Mouse (Mus musculus) liver, embryonic 15.5 days (tissue): ENCODE results near the gene Krt20. TPM values are rescaled to one million over a fixed set of nuclear protein-coding genes. Genes with fewer than 3 reads are reported as not detected.

ENCODE experiments used
- ATAC-seq: fragments of 200-750 bp; cut with Nextera tagmentation; 2 replicates; pipeline ENCODE4 v1.8.0; 2017; ENCODE audit warnings: moderate number of reproducible peaks, mild to moderate bottlenecking, moderate library complexity; ENCODE audit not compliant: insufficient read depth
- H3K27ac ChIP-seq: fragments of 300-500 bp; sonication (generic); replicated peaks from 2 replicates; pipeline ENCODE4 v1.5.1; 2015; ENCODE audit warnings: mild to moderate bottlenecking, inconsistent platforms
- H3K27me3 ChIP-seq: fragments of 300-500 bp; sonication (generic); 2 replicates; pipeline ENCODE4 v1.6.1; 2015; ENCODE audit warnings: mild to moderate bottlenecking, inconsistent platforms
- H3K36me3 ChIP-seq: fragments of 300-500 bp; sonication (generic); replicated peaks from 2 replicates; pipeline ENCODE4 v1.6.1; 2015; ENCODE audit warnings: moderate library complexity, mild to moderate bottlenecking, inconsistent platforms
- H3K4me1 ChIP-seq: fragments of 300-500 bp; sonication (generic); replicated peaks from 2 replicates; pipeline ENCODE4 v1.6.1; 2015; ENCODE audit warnings: inconsistent platforms
- H3K4me2 ChIP-seq: fragments of 300-500 bp; sonication (generic); 2 replicates; pipeline ENCODE4 v1.6.1; 2015; ENCODE audit warnings: moderate library complexity, mild to moderate bottlenecking, inconsistent platforms
- H3K4me3 ChIP-seq: fragments of 300-500 bp; sonication (generic); replicated peaks from 2 replicates; pipeline ENCODE4 v1.5.1; 2015; ENCODE audit warnings: mild to moderate bottlenecking, inconsistent platforms
- H3K9ac ChIP-seq: fragments of 300-500 bp; sonication (generic); 2 replicates; pipeline ENCODE4 v1.6.1; 2015; ENCODE audit warnings: moderate library complexity, mild to moderate bottlenecking, inconsistent platforms
- H3K9me3 ChIP-seq: fragments of 300-500 bp; sonication (generic); replicated peaks from 2 replicates; pipeline ENCODE4 v1.6.1; 2016; ENCODE audit warnings: inconsistent platforms
- WGBS: fragments of 180-500 bp; shearing (Covaris S2); methylation state at CpG from one replicate; pipeline ENCODE4 v1.1.7; 2015; ENCODE audit warnings: mixed read lengths; ENCODE audit not compliant: insufficient replicate concordance; 5-methylcytosine and 5-hydroxymethylcytosine counted together
- polyA plus RNA-seq: library from polyadenylated mRNA; unstranded; fragments of >200 nt; fragmentation: Nextera tagmentation; extraction: Ambion mirVana; gene quantifications from 2 replicates; pipeline ENCODE4 v1.2.1, GENCODE M21; 2015

Krt20 gene
- 33.2 and 34.0 TPM in 2 replicates for polyA plus RNA-seq

DNA sequence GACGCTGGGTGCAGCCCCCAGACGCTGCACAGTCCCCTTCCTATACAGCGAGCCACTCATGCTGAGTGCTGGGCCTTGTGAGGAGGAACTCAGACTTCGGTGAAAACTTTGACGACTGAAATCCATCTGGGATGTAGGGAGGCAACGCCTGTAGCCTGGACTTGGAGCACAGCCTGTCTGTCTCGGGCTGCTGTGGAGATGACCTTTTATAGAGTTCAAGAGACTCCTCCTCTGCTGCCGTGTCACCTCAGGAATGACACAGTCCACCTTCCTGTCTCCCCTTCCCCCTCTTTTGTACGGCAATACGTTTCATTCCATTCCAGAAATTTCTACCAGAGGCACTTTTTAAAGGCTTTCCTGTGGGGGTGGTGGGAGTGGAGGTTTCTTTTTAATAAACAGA, at the start of gene Krt20:
Gene Krt20, minus strand, starts transcription at position 179 of the 400 bp plus-strand sequence.
- peak within 1 kb of the TSS; percentile 49 for H3K4me3 ChIP-seq
- peak; percentile 62; the same call in 1 of the 2 replicates for ATAC-seq
- H3K27me3 ChIP-seq = no peaks in the 10 kb centered on the region
- H3K9me3 ChIP-seq = no peaks in the 10 kb centered on the region
- H3K27ac ChIP-seq = 0 out of 2 replicates have a peak within 1 kb of the TSS, but pooled peaks have one; percentile 41
- H3K4me1 ChIP-seq = peaks cover 4% of the 10 kb centered on the region
- 0 out of 2 replicates have a peak within 1 kb of the TSS, but pooled peaks have one; percentile 18 for H3K9ac ChIP-seq
- WGBS = 38% methylated on average over 10 of the region's 10 CpGs
- no peaks in the 10 kb centered on the region for H3K36me3 ChIP-seq
- H3K4me2 ChIP-seq = peak within 1 kb of the TSS; percentile 35

DNA sequence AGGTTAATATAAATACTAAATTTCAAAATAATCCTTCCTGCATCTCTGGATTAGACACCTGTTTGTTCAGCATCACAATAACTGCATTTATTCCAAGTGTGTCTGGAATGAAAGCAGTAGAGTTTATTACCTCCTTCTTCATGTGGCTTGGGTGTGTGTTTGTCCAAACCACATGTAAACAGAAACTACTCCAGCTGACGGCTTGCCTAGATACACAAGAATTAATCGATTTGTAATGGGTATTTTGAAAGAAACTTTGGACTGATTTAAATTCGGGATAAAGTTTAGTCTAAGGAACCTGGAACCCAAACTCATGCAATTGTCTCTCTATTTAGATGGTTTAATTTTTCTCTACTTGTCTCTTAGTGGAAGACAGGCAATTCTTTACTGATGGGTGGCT, 37.0 kb upstream of the Krt20 start:
- no peaks in the 10 kb centered on the region for H3K9me3 ChIP-seq
- no peak overlapping the region for H3K27ac ChIP-seq
- no peaks in the 10 kb centered on the region for H3K4me1 ChIP-seq
- no peaks in the 10 kb centered on the region for H3K36me3 ChIP-seq
- no peak overlapping the region for H3K4me3 ChIP-seq
- no peak overlapping the region for H3K9ac ChIP-seq
- WGBS = 62% methylated on average over 3 of the region's 3 CpGs
- no peaks in the 10 kb centered on the region for H3K27me3 ChIP-seq
- H3K4me2 ChIP-seq = no peak overlapping the region
- no peak for ATAC-seq

DNA sequence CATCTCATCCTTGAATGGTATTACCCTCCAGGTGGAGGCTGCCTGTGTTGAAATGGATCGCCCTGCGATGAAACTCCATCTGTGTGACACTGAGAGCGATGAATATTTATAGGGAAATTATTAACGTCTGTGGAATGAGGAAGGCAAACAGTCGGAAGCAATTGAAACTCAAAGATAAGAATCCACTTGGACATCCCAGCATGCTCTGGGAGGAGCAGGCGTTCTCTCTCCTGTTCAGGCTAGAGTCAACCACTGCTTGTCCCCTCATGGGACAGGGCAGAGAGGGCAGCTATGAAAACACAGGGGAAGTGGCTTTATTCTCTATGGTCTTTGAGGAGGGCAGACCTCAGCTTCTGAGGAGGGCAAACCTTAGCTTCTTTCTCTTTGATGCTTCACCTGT, 35.5 kb upstream of the Krt20 start:
- no peak overlapping the region for H3K27ac ChIP-seq
- no peaks in the 10 kb centered on the region for H3K27me3 ChIP-seq
- H3K4me3 ChIP-seq = no peak overlapping the region
- H3K9me3 ChIP-seq = no peaks in the 10 kb centered on the region
- no peak overlapping the region for H3K4me2 ChIP-seq
- ATAC-seq = no peak
- no peaks in the 10 kb centered on the region for H3K36me3 ChIP-seq
- H3K9ac ChIP-seq = no peak overlapping the region
- WGBS = 66% methylated on average over 6 of the region's 6 CpGs
- H3K4me1 ChIP-seq = no peaks in the 10 kb centered on the region

DNA sequence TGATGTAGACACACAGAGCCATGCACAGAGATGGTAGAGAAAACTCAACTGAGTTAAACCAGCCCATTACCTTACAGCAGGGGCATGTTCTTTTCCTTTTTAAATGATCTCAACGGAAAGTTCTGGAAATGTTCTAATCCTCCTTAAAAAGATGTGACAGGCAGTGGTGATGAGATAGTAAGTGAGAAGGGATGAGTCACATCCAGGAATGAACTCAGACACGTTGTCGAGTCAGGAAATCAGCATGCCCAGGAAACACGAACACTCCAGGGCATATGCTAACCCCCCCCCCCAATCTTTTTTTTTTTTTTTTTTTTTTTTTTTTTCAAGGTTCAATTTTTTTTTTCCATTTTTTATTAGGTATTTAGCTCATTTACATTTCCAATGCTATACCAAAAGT, 34.5 kb upstream of the Krt20 start:
- H3K9ac ChIP-seq = no peak overlapping the region
- H3K27me3 ChIP-seq = no peaks in the 10 kb centered on the region
- WGBS = 56% methylated on average over 4 of the region's 4 CpGs
- H3K4me2 ChIP-seq = no peak overlapping the region
- H3K4me3 ChIP-seq = no peak overlapping the region
- no peaks in the 10 kb centered on the region for H3K9me3 ChIP-seq
- no peaks in the 10 kb centered on the region for H3K4me1 ChIP-seq
- ATAC-seq = no peak
- no peaks in the 10 kb centered on the region for H3K36me3 ChIP-seq
- H3K27ac ChIP-seq = no peak overlapping the region

DNA sequence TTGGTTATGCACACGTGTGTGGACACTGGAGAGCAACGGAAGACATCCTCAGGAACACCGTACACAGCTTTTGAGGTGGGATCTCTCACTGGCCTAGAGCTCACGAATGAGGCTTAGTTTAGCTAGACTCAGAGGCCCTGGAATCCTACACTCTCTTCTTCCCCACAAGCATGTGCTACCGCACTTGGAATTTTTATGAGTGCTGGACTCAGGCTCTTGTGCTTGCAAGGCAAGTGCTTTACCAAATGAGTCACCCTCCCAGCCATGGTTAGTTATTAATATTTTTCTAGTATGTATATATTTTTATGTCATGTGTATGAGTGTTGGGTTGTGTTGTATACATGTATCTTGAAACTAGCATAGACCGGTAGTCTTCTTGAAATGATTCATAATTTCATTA, 34.0 kb upstream of the Krt20 start:
- 82% methylated on average over 6 of the region's 6 CpGs for WGBS
- H3K4me1 ChIP-seq = no peaks in the 10 kb centered on the region
- H3K4me2 ChIP-seq = no peak overlapping the region
- no peak overlapping the region for H3K4me3 ChIP-seq
- no peaks in the 10 kb centered on the region for H3K27me3 ChIP-seq
- no peak overlapping the region for H3K9ac ChIP-seq
- H3K27ac ChIP-seq = no peak overlapping the region
- H3K36me3 ChIP-seq = no peaks in the 10 kb centered on the region
- no peaks in the 10 kb centered on the region for H3K9me3 ChIP-seq
- ATAC-seq = no peak

DNA sequence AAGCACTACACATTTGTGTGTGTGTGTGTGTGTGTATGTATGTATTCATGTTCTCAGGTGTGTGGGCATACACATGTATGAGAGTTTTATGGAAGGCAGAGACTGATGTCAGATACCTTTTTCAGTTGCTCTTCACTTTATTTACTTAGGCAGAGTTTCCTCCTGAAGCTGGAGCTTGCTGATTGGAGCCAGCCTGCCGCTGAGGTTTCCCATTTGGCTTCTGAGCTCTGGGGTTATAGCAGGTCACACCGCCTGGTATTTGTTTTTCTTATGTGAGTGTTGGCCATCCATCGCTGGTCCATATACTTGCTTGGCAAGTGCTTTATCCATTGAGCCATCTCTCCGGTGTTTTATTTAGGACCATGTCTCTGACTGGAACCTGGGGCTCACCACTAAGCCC, 31.3 kb upstream of the Krt20 start:
- no peaks in the 10 kb centered on the region for H3K27me3 ChIP-seq
- H3K4me1 ChIP-seq = no peaks in the 10 kb centered on the region
- WGBS = 69% methylated on average over 4 of the region's 4 CpGs
- no peaks in the 10 kb centered on the region for H3K36me3 ChIP-seq
- no peak overlapping the region for H3K9ac ChIP-seq
- H3K4me2 ChIP-seq = no peak overlapping the region
- H3K27ac ChIP-seq = no peak overlapping the region
- H3K9me3 ChIP-seq = no peaks in the 10 kb centered on the region
- H3K4me3 ChIP-seq = no peak overlapping the region
- ATAC-seq = no peak

DNA sequence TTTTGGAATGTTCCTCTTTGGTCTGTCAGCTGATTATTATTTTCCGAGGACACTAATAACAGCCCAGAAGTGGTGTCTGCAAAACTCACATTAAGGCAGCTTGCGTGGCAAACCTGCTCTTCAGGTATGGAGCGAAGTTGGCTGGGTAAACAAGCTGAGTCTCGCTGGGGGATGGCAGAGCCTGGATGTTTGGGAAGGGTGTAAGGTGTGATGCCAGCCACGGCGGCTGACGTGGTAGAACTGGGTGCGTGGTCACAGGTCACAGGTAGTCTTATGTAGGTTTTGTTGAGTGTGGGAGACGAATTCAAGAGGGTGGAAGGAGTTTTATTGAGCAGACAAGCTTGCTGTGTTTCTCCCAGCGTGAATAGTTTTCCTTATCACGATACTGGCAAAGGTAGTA, 30.6 kb upstream of the Krt20 start:
- Histone ChIP-seq H3K27ac (no peak overlapping the region), H3K9me3 (no peaks in the 10 kb centered on the region), H3K9ac (no peak overlapping the region), H3K27me3 (no peaks in the 10 kb centered on the region), H3K4me3 (no peak overlapping the region), H3K4me2 (no peak overlapping the region), H3K4me1 (no peaks in the 10 kb centered on the region), H3K36me3 (no peaks in the 10 kb centered on the region)
- 62% methylated on average over 11 of the region's 11 CpGs for WGBS
- ATAC-seq = no peak

DNA sequence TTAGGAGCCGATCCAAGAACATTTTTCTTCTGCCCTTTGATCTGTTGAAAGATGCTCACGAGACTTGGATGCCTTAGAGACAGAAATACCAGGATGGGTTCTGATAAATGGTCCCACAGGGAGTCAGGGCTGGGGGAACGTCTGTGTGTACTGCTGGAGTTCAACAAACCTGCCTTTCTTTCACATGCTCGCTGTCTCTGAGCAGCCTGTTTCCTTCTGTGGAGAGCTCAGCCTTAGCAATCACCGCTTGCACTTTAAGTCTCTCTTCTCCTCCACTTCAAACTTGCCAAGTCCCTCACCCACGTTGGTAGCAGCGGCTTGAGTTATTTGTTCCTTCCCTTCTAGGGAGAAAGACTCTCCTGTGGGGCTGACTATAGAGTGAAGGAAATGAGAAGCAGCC, 28.4 kb upstream of the Krt20 start:
- Histone ChIP-seq H3K9me3 (no peaks in the 10 kb centered on the region), H3K4me2 (no peak overlapping the region), H3K4me3 (no peak overlapping the region), H3K9ac (no peak overlapping the region), H3K27me3 (no peaks in the 10 kb centered on the region), H3K4me1 (peaks cover 10% of the 10 kb centered on the region; the same call in 1 of the 2 replicates), H3K27ac (no peak overlapping the region), H3K36me3 (no peaks in the 10 kb centered on the region)
- no peak for ATAC-seq
- WGBS = 32% methylated on average over 7 of the region's 7 CpGs

DNA sequence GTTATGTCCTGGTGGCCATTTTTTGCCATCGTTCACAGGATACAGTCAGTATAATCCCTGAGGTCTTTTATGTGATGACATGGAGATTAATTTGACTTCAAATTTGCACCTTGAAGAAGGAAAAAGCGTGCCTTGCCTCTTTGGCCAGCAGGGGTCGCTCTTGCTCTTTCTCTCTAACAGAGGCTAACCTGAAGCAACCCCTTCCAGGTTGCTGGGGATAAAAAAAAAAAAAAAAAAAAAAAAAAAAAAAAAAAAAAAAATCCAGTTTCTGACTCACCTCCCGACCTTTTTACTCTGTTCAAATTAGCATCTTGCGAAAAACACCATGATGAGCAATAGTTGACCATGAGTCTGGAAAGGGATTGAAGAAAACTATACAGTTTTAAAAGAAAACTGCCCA, 26.9 kb upstream of the Krt20 start:
- H3K27me3 ChIP-seq = no peaks in the 10 kb centered on the region
- no peaks in the 10 kb centered on the region for H3K9me3 ChIP-seq
- no peak overlapping the region for H3K27ac ChIP-seq
- H3K4me2 ChIP-seq = no peak overlapping the region
- H3K4me1 ChIP-seq = peaks cover 10% of the 10 kb centered on the region; the same call in 1 of the 2 replicates
- no peak for ATAC-seq
- 7% methylated on average over 5 of the region's 5 CpGs for WGBS
- H3K36me3 ChIP-seq = no peaks in the 10 kb centered on the region
- H3K9ac ChIP-seq = no peak overlapping the region
- H3K4me3 ChIP-seq = no peak overlapping the region

DNA sequence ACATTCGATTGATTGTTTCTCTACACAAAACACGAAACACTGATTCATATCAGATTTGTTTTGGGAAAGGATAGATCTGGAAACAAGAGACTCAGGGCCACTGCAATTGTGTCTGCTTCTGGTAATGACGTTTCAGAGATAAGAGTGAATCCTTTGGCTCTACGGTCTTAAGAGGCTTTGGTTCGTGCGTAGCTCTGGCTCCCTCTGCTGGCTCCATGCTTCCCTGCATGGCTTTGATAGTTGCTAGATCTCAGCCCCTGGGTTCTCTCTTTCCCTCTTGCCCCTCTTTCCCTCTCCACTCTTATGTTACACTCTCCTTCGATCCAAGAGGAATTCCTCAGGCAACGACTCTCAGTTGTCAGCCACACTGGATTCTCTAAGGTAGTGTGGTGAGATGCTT, 25.2 kb upstream of the Krt20 start:
- no peaks in the 10 kb centered on the region for H3K9me3 ChIP-seq
- H3K4me3 ChIP-seq = no peak overlapping the region
- H3K36me3 ChIP-seq = no peaks in the 10 kb centered on the region
- H3K4me2 ChIP-seq = no peak overlapping the region
- peaks cover 10% of the 10 kb centered on the region; the same call in 1 of the 2 replicates for H3K4me1 ChIP-seq
- H3K27me3 ChIP-seq = no peaks in the 10 kb centered on the region
- 8% methylated on average over 8 of the region's 8 CpGs for WGBS
- no peak overlapping the region for H3K9ac ChIP-seq
- no peak overlapping the region for H3K27ac ChIP-seq
- no peak for ATAC-seq

DNA sequence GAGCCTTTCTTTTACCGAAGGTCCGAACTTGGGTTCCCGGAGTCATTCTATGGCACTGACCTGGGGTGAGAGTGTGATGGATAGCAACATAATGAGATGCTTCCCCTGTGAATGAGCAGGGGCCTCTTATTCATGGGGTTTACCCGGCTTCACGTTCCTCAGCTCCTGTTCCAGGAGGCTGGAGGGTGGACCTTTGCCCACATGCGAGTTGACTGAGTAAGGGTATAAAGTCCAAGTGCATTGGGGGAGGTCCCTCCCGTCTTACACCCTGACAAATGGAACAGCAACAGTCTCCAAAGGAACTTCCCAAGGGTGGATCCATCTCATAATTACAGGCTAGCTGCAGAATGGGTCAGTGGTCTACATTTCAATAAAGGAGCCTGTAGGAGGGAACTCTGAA, 23.8 kb upstream of the Krt20 start:
- Histone ChIP-seq H3K9ac (no peak overlapping the region), H3K27me3 (no peaks in the 10 kb centered on the region), H3K4me1 (peaks cover 10% of the 10 kb centered on the region; the same call in 1 of the 2 replicates), H3K4me2 (no peak overlapping the region), H3K4me3 (no peak overlapping the region), H3K36me3 (no peaks in the 10 kb centered on the region), H3K27ac (no peak overlapping the region), H3K9me3 (no peaks in the 10 kb centered on the region)
- 56% methylated on average over 7 of the region's 7 CpGs for WGBS
- ATAC-seq = no peak

DNA sequence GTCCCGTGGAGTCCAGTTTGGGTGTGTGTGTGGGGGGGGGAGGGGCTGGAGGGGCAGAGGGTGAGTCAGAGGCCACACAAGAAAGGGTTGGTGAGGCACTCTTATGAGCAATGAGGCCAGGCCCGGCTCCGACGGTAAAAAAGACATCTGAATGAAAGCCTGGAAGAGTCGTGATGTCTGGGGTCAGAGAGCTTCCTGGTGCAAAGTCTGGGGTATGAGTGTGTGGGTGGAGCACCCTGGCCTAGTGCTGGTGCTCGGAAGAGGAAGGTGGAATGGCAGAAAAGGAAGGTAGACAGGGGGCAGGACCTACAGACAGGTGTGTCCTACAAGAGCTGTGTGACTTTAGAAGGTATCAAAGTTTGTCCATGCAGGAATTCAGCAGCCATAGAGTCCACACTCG, 20.9 kb upstream of the Krt20 start:
- no peak for ATAC-seq
- peaks cover 10% of the 10 kb centered on the region; the same call in 1 of the 2 replicates for H3K4me1 ChIP-seq
- 43% methylated on average over 7 of the region's 7 CpGs for WGBS
- H3K27ac ChIP-seq = no peak overlapping the region
- H3K4me3 ChIP-seq = no peak overlapping the region
- H3K9me3 ChIP-seq = no peaks in the 10 kb centered on the region
- H3K4me2 ChIP-seq = no peak overlapping the region
- no peak overlapping the region for H3K9ac ChIP-seq
- H3K27me3 ChIP-seq = no peaks in the 10 kb centered on the region
- no peaks in the 10 kb centered on the region for H3K36me3 ChIP-seq
